Mouse (Mus musculus): ENCODE measurements around the gene 7530416G11Rik.
A peak's percentile ranks its signal among the peaks of the same experiment; 100 is the strongest.

The 7530416G11Rik gene

GRCm38 (mm10) chr15:85479365-85479764 lies 23.7 kb downstream of the 7530416G11Rik start:
- no peak for DNase-seq

- DNase-seq: peak; percentile 74
Observed at GRCm38 (mm10) chr15:85477584-85477983, 25.4 kb downstream of the 7530416G11Rik start.

- DNase-seq: peak; percentile 48
Observed at GRCm38 (mm10) chr15:85474697-85475096, 28.3 kb downstream of the 7530416G11Rik start.

GRCm38 (mm10) chr15:85469401-85469800 lies 33.6 kb downstream of the 7530416G11Rik start:
- peak; percentile 53 for DNase-seq

GRCm38 (mm10) chr15:85466456-85467067 lies 36.5 kb downstream of the 7530416G11Rik start:
- no peak for DNase-seq

GRCm38 (mm10) chr15:85464823-85465565 lies 38.0 kb downstream of the 7530416G11Rik start:
- DNase-seq: peak; percentile 37

- DNase-seq: no peak
Observed at GRCm38 (mm10) chr15:85464190-85464589, 38.8 kb downstream of the 7530416G11Rik start.

- DNase-seq: no peak
Observed at GRCm38 (mm10) chr15:85463027-85463790, 39.8 kb downstream of the 7530416G11Rik start.

- DNase-seq: no peak
Observed at GRCm38 (mm10) chr15:85462138-85462537, 40.9 kb downstream of the 7530416G11Rik start.

- peak; percentile 24 for DNase-seq
Observed at GRCm38 (mm10) chr15:85461541-85461940, 41.5 kb downstream of the 7530416G11Rik start.

- no peak for DNase-seq
Observed at GRCm38 (mm10) chr15:85458631-85459082, 44.4 kb downstream of the 7530416G11Rik start.

- DNase-seq: no peak
Observed at GRCm38 (mm10) chr15:85457838-85458237, 45.2 kb downstream of the 7530416G11Rik start.

GRCm38 (mm10) chr15:85456891-85457290 lies 46.1 kb downstream of the 7530416G11Rik start:
- DNase-seq: peak; percentile 20

GRCm38 (mm10) chr15:85446652-85447051 lies 56.4 kb downstream of the 7530416G11Rik start:
- DNase-seq: no peak

All from kidney, postnatal 14 days (tissue).